Mouse (Mus musculus): ENCODE measurements around the gene Dab1. TPM values are rescaled to one million over a fixed set of nuclear protein-coding genes. Genes with fewer than 3 reads are reported as not detected.

The Dab1 gene
- total RNA-seq, 2 experiments from 2014 or later, result 115 to 127 TPM

GRCm38 (mm10) chr4:104444985-104445384, 825.8 kb downstream of the Dab1 start:
- intact Hi-C loops (cut with DNase I), result no loop called here
- no peak for DNase-seq (ENCODE audit: extremely low spot score in 1 of 2, low spot score in 2 of 2)

GRCm38 (mm10) chr4:104448199-104448598, 829.0 kb downstream of the Dab1 start:
- intact Hi-C loops (cut with DNase I), result no loop called here
- DNase-seq (ENCODE audit: extremely low spot score in 1 of 2, low spot score in 2 of 2), result no peak

- intact Hi-C loops (cut with DNase I), result loop anchor here (10.0 kb wide), 1 partner anchor 214 kb away; no protein-coding TSS in a partner anchor
- DNase-seq (ENCODE audit: extremely low spot score in 1 of 2, low spot score in 2 of 2), result no peak
Observed at GRCm38 (mm10) chr4:104450645-104451044, 831.5 kb downstream of the Dab1 start.

GRCm38 (mm10) chr4:104452587-104452986, 833.4 kb downstream of the Dab1 start:
- intact Hi-C loops (cut with DNase I), result loop anchor here (10.0 kb wide), 1 partner anchor 212 kb away; no protein-coding TSS in a partner anchor

GRCm38 (mm10) chr4:104455151-104455550, 836.0 kb downstream of the Dab1 start:
- intact Hi-C loops (cut with DNase I), result loop anchor here (10.0 kb wide), 1 partner anchor 210 kb away; no protein-coding TSS in a partner anchor

More at GRCm38 (mm10) chr4:104452587-104452986, 833.4 kb downstream of the Dab1 start:
- DNase-seq (ENCODE audit: extremely low spot score in 1 of 2, low spot score in 2 of 2), result peak; percentile 39 to 78

GRCm38 (mm10) chr4:104455760-104456159, 836.6 kb downstream of the Dab1 start:
- intact Hi-C loops (cut with DNase I), result loop anchor here (10.0 kb wide), 1 partner anchor 209 kb away; no protein-coding TSS in a partner anchor
- no peak for DNase-seq (ENCODE audit: extremely low spot score in 1 of 2, low spot score in 2 of 2)

More at GRCm38 (mm10) chr4:104455151-104455550, 836.0 kb downstream of the Dab1 start:
- DNase-seq (ENCODE audit: extremely low spot score in 1 of 2, low spot score in 2 of 2), result no peak

- intact Hi-C loops (cut with DNase I), result loop anchor here (10.0 kb wide), 1 partner anchor 208 kb away; no protein-coding TSS in a partner anchor
- no peak for DNase-seq (ENCODE audit: extremely low spot score in 1 of 2, low spot score in 2 of 2)
Observed at GRCm38 (mm10) chr4:104456173-104456873, 837.2 kb downstream of the Dab1 start.

- peak in 1 of 2 experiments; percentile 44 for DNase-seq (ENCODE audit: extremely low spot score in 1 of 2, low spot score in 2 of 2)
- intact Hi-C loops (cut with DNase I), result loop anchor here (10.0 kb wide), 1 partner anchor 206 kb away; no protein-coding TSS in a partner anchor
Observed at GRCm38 (mm10) chr4:104458726-104459125, 839.6 kb downstream of the Dab1 start.

- DNase-seq (ENCODE audit: extremely low spot score in 1 of 2, low spot score in 2 of 2), result no peak
- intact Hi-C loops (cut with DNase I), result no loop called here
Observed at GRCm38 (mm10) chr4:104461106-104462011, 842.2 kb downstream of the Dab1 start.

GRCm38 (mm10) chr4:104462932-104463780, 844.0 kb downstream of the Dab1 start:
- no peak for DNase-seq (ENCODE audit: extremely low spot score in 1 of 2, low spot score in 2 of 2)
- intact Hi-C loops (cut with DNase I), result no loop called here

GRCm38 (mm10) chr4:104463781-104464170, 844.6 kb downstream of the Dab1 start:
- no peak for DNase-seq (ENCODE audit: extremely low spot score in 1 of 2, low spot score in 2 of 2)
- intact Hi-C loops (cut with DNase I), result no loop called here

- no peak for DNase-seq (ENCODE audit: extremely low spot score in 1 of 2, low spot score in 2 of 2)
- intact Hi-C loops (cut with DNase I), result no loop called here
Observed at GRCm38 (mm10) chr4:104465594-104465993, 846.4 kb downstream of the Dab1 start.

GRCm38 (mm10) chr4:104468666-104469065, 849.5 kb downstream of the Dab1 start:
- no peak for DNase-seq (ENCODE audit: extremely low spot score in 1 of 2, low spot score in 2 of 2)
- intact Hi-C loops (cut with DNase I), result no loop called here

GRCm38 (mm10) chr4:104472915-104473314, 853.8 kb downstream of the Dab1 start:
- DNase-seq (ENCODE audit: extremely low spot score in 1 of 2, low spot score in 2 of 2), result no peak
- intact Hi-C loops (cut with DNase I), result no loop called here

- intact Hi-C loops (cut with DNase I), result no loop called here
Observed at GRCm38 (mm10) chr4:104476841-104477240, 857.7 kb downstream of the Dab1 start.

GRCm38 (mm10) chr4:104483948-104484347, 864.8 kb downstream of the Dab1 start:
- intact Hi-C loops (cut with DNase I), result no loop called here
- no peak for DNase-seq (ENCODE audit: extremely low spot score in 1 of 2, low spot score in 2 of 2)

More at GRCm38 (mm10) chr4:104476841-104477240, 857.7 kb downstream of the Dab1 start:
- no peak for DNase-seq (ENCODE audit: extremely low spot score in 1 of 2, low spot score in 2 of 2)

GRCm38 (mm10) chr4:104497221-104497620, 878.1 kb downstream of the Dab1 start:
- no peak for DNase-seq (ENCODE audit: extremely low spot score in 1 of 2, low spot score in 2 of 2)
- intact Hi-C loops (cut with DNase I), result no loop called here

- DNase-seq (ENCODE audit: extremely low spot score in 1 of 2, low spot score in 2 of 2), result no peak
- intact Hi-C loops (cut with DNase I), result no loop called here
Observed at GRCm38 (mm10) chr4:104500112-104500511, 881.0 kb downstream of the Dab1 start.

Data from left cerebral cortex, postnatal 10 days (tissue).